Mouse (Mus musculus): ENCODE measurements at regions not wholly inside any gene's neighbourhood (a gene's known extent, or its start where the extent isn't known, plus 50 kb on each side); places are given as distances from the start of the nearest gene placed in this dataset.

GRCm38 (mm10) chr8:10926518-10926915 lies 81.7 kb downstream of the Irs2 start:
- TF ChIP-seq POLR2A (IDR thresholded peaks at IDR 0.05; ENCODE audit: insufficient read depth, low read depth, low read length) (no peak), CTCF (IDR thresholded peaks at IDR 0.05; ENCODE audit: insufficient read depth, low read depth, low read length) (no peak)
